Mouse (Mus musculus) E14TG2a.4 (cell line): ENCODE measurements around the gene Adamts13.

Experiments used
- H3K27me3 ChIP-seq: 2 replicates; pipeline ENCODE4 v1.6.1; 2014; ENCODE audit warnings: low read length, control low read depth; ENCODE audit not compliant: insufficient read depth
- H3K36me3 ChIP-seq: 2 replicates; pipeline ENCODE4 v1.6.1; 2014; ENCODE audit warnings: low read length, control low read depth; ENCODE audit not compliant: insufficient read depth
- H3K4me1 ChIP-seq: replicated peaks from 2 replicates; pipeline ENCODE4 v1.6.1; 2014; ENCODE audit warnings: low read depth, low read length, control low read depth
- H3K4me3 ChIP-seq: replicated peaks from 2 replicates; pipeline ENCODE4 v1.5.1; 2014; ENCODE audit warnings: mild to moderate bottlenecking, low read length
- H3K9me3 ChIP-seq: 2 replicates; pipeline ENCODE4 v1.6.1; 2014; ENCODE audit warnings: low read length, control low read depth
- CTCF ChIP-seq: conservative IDR thresholded peaks from 2 replicates; pipeline ENCODE4 v1.5.1; 2014; ENCODE audit warnings: low read length
- NANOG ChIP-seq: IDR thresholded peaks from 2 replicates; pipeline ENCODE4 v1.6.1; 2014; ENCODE audit warnings: borderline replicate concordance, low read length, mixed read lengths
- POU5F1 ChIP-seq: IDR thresholded peaks from 2 replicates; pipeline ENCODE4 v1.6.1; 2014; ENCODE audit warnings: low read length, borderline replicate concordance

The Adamts13 gene

GRCm38 (mm10) chr2:27025545-27025944, 52.3 kb downstream of the Adamts13 start:
- Histone ChIP-seq H3K27me3 (peaks cover 60% of the 10 kb centered on the region), H3K4me3 (no peak overlapping the region), H3K9me3 (no peaks in the 10 kb centered on the region), H3K4me1 (peaks cover 13% of the 10 kb centered on the region), H3K36me3 (no peaks in the 10 kb centered on the region)
- TF ChIP-seq NANOG (no peak), POU5F1 (no peak), CTCF (no peak)

- TF ChIP-seq CTCF (no peak), POU5F1 (no peak), NANOG (no peak)
- H3K9me3 ChIP-seq = no peaks in the 10 kb centered on the region
- H3K4me3 ChIP-seq = no peak overlapping the region
- peaks cover 13% of the 10 kb centered on the region for H3K4me1 ChIP-seq
- peaks cover 62% of the 10 kb centered on the region for H3K27me3 ChIP-seq
- H3K36me3 ChIP-seq = no peaks in the 10 kb centered on the region
Measured at GRCm38 (mm10) chr2:27026332-27026731, 53.1 kb downstream of the Adamts13 start.

GRCm38 (mm10) chr2:27026857-27027617, 53.8 kb downstream of the Adamts13 start:
- Histone ChIP-seq H3K36me3 (no peaks in the 10 kb centered on the region), H3K27me3 (peaks cover 62% of the 10 kb centered on the region), H3K9me3 (no peaks in the 10 kb centered on the region), H3K4me1 (peaks cover 15% of the 10 kb centered on the region), H3K4me3 (peak overlapping the region; percentile 57; the same call in 1 of the 2 replicates)
- TF ChIP-seq CTCF (no peak), POU5F1 (no peak), NANOG (no peak)

DNA sequence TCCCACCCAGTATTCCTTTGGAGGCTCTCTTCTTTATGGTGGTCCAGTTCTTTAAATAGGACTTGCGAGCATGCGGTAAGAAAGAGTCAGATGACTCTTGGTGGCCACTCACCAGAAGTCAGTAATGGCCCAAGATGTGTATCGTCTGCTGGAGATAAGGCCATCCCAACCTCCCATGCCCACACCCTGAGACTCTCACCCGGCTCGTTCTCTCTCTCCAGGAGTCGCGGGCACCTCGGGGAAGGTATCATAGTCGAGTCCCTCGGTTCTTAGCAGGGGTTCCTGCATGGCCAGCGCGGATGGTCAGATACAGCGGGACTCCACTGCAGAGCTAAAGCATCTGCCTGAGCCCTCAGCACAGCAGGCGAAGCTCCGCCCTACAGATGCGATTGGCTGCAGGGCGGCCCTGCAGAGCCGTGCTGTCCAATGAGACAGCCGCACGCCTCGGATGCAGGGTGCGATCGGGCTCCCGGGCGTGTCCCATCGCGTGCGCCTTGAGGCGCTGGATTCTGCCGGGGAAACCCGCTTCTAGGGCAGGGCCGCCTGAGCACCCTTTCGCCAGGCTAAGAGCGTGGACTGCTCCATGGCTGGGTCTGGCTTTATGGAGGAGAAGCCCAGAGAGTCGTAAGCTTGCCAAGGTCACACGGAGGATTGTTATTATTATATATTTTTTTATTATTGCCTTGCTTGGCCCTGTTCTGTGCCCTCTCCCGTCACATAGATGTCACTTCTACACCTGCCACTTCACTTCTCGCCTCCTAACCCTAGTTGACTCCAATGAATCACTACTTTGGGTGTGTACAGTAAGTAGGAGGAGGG, 54.6 kb downstream of the Adamts13 start, which contains the start of gene Slc2a6:
Gene Slc2a6, minus strand, starts transcription at position 381 of the 819 bp plus-strand sequence.
- Histone ChIP-seq H3K27me3 (peaks cover 62% of the 10 kb centered on the region), H3K36me3 (no peaks in the 10 kb centered on the region), H3K9me3 (no peaks in the 10 kb centered on the region), H3K4me1 (peaks cover 17% of the 10 kb centered on the region), H3K4me3 (peak within 1 kb of the TSS; percentile 57)
- TF ChIP-seq CTCF = no peak
- no peak for TF ChIP-seq POU5F1
- no peak for TF ChIP-seq NANOG

DNA sequence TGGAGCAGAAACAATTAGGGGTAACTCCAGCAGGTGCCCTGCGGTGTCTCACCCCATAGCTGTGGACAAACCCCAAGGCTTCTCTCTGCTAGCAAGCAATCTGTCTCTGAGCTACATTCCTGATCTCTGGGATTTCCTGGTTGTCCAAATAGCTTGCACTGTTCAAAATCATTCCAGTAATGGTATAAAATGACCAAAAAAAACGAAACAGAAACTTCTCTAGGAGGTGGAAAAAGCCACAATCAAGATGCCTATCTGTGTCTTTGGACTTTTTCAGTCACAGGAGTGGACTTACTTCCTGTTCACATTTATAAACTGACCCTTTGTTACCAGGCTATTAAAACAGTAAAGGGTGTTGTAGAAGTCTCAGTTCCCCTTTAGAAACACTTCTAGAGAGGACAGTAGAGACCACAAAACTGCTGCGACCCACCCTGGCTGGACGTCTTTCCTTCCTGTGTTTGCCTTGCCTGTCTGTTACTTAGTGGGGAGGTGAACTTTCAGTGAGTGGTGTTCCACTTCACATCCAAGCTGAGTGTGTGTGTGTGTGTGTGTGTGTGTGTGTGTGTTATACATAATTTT, 55.3 kb downstream of the Adamts13 start:
- TF ChIP-seq NANOG (no peak), POU5F1 (no peak), CTCF (no peak)
- Histone ChIP-seq H3K36me3 (no peaks in the 10 kb centered on the region), H3K4me3 (peak overlapping the region; percentile 57; the same call in 1 of the 2 replicates), H3K27me3 (peaks cover 62% of the 10 kb centered on the region), H3K9me3 (no peaks in the 10 kb centered on the region), H3K4me1 (peaks cover 17% of the 10 kb centered on the region)

GRCm38 (mm10) chr2:27032361-27032760, 59.1 kb downstream of the Adamts13 start:
- no peaks in the 10 kb centered on the region for H3K9me3 ChIP-seq
- H3K4me3 ChIP-seq = no peak overlapping the region
- H3K4me1 ChIP-seq = peaks cover 22% of the 10 kb centered on the region
- H3K27me3 ChIP-seq = peaks cover 32% of the 10 kb centered on the region
- H3K36me3 ChIP-seq = no peaks in the 10 kb centered on the region
- TF ChIP-seq NANOG = no peak
- TF ChIP-seq CTCF = no peak
- TF ChIP-seq POU5F1 = no peak

DNA sequence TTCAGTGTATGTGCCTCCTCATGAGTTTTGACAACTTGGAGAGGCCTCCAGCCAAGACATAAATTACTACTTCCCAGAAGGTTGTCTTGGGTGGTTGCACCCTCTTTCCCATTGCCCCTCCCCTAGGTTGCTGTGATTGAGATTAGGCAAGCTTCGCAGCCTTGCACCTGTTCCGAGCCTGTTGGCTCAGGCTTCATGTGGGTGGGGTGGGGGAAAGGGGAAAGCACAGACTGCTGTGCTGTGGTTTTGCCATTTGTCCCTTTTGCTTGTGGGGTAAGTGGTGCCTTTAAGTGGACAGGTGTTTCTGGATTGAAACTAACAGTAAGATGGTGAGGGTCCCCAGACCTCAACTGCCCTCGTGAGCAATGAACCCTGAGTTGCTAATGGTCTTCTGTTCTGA, 62.8 kb downstream of the Adamts13 start:
- Histone ChIP-seq H3K27me3 (0 out of 2 replicates have a peak, but pooled peaks cover 3% of the 10 kb centered on the region), H3K9me3 (no peaks in the 10 kb centered on the region), H3K4me1 (peaks cover 18% of the 10 kb centered on the region), H3K4me3 (no peak overlapping the region), H3K36me3 (no peaks in the 10 kb centered on the region)
- TF ChIP-seq NANOG = no peak
- no peak for TF ChIP-seq POU5F1

DNA sequence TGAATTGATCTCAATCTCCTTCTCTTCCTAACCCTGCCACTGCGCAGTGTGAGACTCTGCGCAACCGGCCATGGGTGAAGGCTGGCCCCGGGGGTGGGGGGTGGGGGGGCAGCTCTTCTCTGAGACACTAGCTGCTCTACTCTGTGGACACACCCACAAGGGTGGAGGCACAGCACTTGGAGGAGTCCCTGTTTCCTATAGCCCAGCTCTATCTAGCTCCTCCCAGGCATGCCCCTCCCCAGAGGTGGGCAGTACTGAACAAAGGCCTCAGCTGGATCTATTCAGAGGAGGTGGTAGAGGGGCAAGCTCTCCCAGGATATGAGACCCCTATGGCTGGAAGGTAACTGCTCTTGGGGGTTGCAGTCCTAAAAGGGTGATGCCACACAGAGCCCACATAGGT, 63.8 kb downstream of the Adamts13 start:
- no peaks in the 10 kb centered on the region for H3K36me3 ChIP-seq
- TF ChIP-seq CTCF (no peak), NANOG (no peak), POU5F1 (no peak)
- no peak overlapping the region for H3K4me3 ChIP-seq
- H3K4me1 ChIP-seq = peaks cover 17% of the 10 kb centered on the region
- no peaks in the 10 kb centered on the region for H3K9me3 ChIP-seq
- 0 out of 2 replicates have a peak, but pooled peaks cover 3% of the 10 kb centered on the region for H3K27me3 ChIP-seq
